Mouse (Mus musculus) liver, embryonic 14.5 days (tissue): Measurements from ENCODE around the gene Dus3l. TPM values are rescaled to one million over a fixed set of nuclear protein-coding genes. Genes with fewer than 3 reads are reported as not detected.
A peak's percentile ranks its signal among the peaks of the same experiment; 100 is the strongest.

ENCODE experiments used
- ATAC-seq: fragments of 200-750 bp; cut with Nextera tagmentation; 2 replicates; pipeline ENCODE4 v1.8.0; 2017; ENCODE audit warnings: moderate number of reproducible peaks, mild to moderate bottlenecking, moderate library complexity; ENCODE audit not compliant: insufficient read depth
- DNase-seq, 3 experiments: peaks; one replicate each; pipeline ENCODE4 v3.0.0-alpha.2; 2012 to 2013; ENCODE audit warnings: low read depth in 3 of 3, low spot score in 3 of 3
- H3K27ac ChIP-seq: fragments of 300-500 bp; sonication (generic); 2 replicates; pipeline ENCODE4 v1.5.1; 2014; ENCODE audit warnings: moderate library complexity, mild to moderate bottlenecking, control low read depth, inconsistent platforms
- H3K27me3 ChIP-seq: fragments of 300-500 bp; sonication (generic); 2 replicates; pipeline ENCODE4 v1.6.1; 2014; ENCODE audit warnings: mild to moderate bottlenecking, low read length, moderate library complexity; ENCODE audit not compliant: control insufficient read depth, insufficient read depth
- H3K36me3 ChIP-seq: fragments of 300-500 bp; sonication (generic); replicated peaks from 2 replicates; pipeline ENCODE4 v1.6.1; 2014; ENCODE audit warnings: low read depth; ENCODE audit not compliant: control insufficient read depth, insufficient read depth
- H3K4me1 ChIP-seq, 2 experiments: fragments of 200-500 bp in 1 of 2; fragments of 300-500 bp in 1 of 2; sonication (generic) in 1 of 2; replicated peaks; 2 replicates each; pipeline ENCODE4 v1.6.1; 2012 to 2014; ENCODE audit warnings: antibody characterized with exemption in 1 of 2, inconsistent platforms in 1 of 2, low read length in 1 of 2; ENCODE audit not compliant: control insufficient read depth in 2 of 2, insufficient read depth in 2 of 2
- H3K4me2 ChIP-seq: fragments of 300-500 bp; sonication (generic); 2 replicates; pipeline ENCODE4 v1.6.1; 2014; ENCODE audit warnings: low read depth, mild to moderate bottlenecking, control low read depth, moderate library complexity
- H3K4me3 ChIP-seq, 2 experiments: fragments of 200-500 bp in 1 of 2; fragments of 300-500 bp in 1 of 2; sonication (generic) in 1 of 2; 2 replicates each; pipeline ENCODE4 v1.5.1; 2012 to 2014; ENCODE audit warnings: low read depth in 2 of 2, low read length in 2 of 2, mild to moderate bottlenecking in 2 of 2, control low read depth in 1 of 2, inconsistent platforms in 1 of 2, moderate library complexity in 1 of 2; ENCODE audit not compliant: insufficient read depth in 1 of 2
- H3K9ac ChIP-seq: fragments of 300-500 bp; sonication (generic); replicated peaks from 2 replicates; pipeline ENCODE4 v1.6.1; 2014; ENCODE audit warnings: mild to moderate bottlenecking, control low read depth, moderate library complexity
- H3K9me3 ChIP-seq: fragments of 300-500 bp; sonication (generic); 2 replicates; pipeline ENCODE4 v1.6.1; 2016; ENCODE audit warnings: low read length, mixed read lengths; ENCODE audit not compliant: control insufficient read depth
- CTCF ChIP-seq: IDR thresholded peaks from 2 replicates; pipeline ENCODE4 v1.5.1; 2016; ENCODE audit warnings: antibody characterized with exemption, low read depth, control low read depth
- EP300 ChIP-seq: IDR thresholded peaks from 2 replicates; pipeline ENCODE4 v1.6.1; 2016; ENCODE audit warnings: antibody characterized with exemption, low read depth
- WGBS: fragments of 180-500 bp; shearing (Covaris S2); extraction: QIAGEN DNeasy Blood & Tissue Kit; methylation state at CpG from one replicate; pipeline ENCODE4 v1.1.7; 2014; ENCODE audit not compliant: insufficient replicate concordance; 5-methylcytosine and 5-hydroxymethylcytosine counted together
- polyA plus RNA-seq, 2 experiments: library from polyadenylated mRNA; depleted of rRNA in 1 of 2; stranded (reverse) in 1 of 2; unstranded in 1 of 2; fragments of >200 nt; fragmentation: Nextera tagmentation in 1 of 2; extraction: Ambion mirVana in 1 of 2; gene quantifications; 2 replicates each; pipeline versions ENCODE4 v1.2.1 to v1.2.3; 2012 to 2014

Dus3l gene
- polyA plus RNA-seq, 2 experiments = 9.5 to 18.1 TPM

GRCm38 (mm10) chr17:56769950-56770349, 5.4 kb downstream of the Dus3l start, which contains the start of gene Prr22:
Gene Prr22 (plus strand): TSS chr17:56770250.
- Histone ChIP-seq H3K27ac (no peak within 1 kb of the TSS), H3K9me3 (no peaks in the 10 kb centered on the region), H3K27me3 (no peaks in the 10 kb centered on the region), H3K4me2 (no peak within 1 kb of the TSS), H3K4me1 (peaks cover 5 to 14% of the 10 kb centered on the region in 2 experiments; a peak in 3 of 4 replicates), H3K4me3 (no peak within 1 kb of the TSS), H3K36me3 (peaks cover 17% of the 10 kb centered on the region), H3K9ac (no peak within 1 kb of the TSS)
- DNase-seq = no peak
- TF ChIP-seq EP300 (no peak), CTCF (no peak)
- 82% methylated on average over 5 of the region's 5 CpGs for WGBS
- no peak for ATAC-seq

- WGBS = 90% methylated on average over 11 of the region's 11 CpGs
- Histone ChIP-seq H3K4me2 (no peak overlapping the region), H3K27ac (no peak overlapping the region), H3K4me1 (peaks cover 0 to 8% of the 10 kb centered on the region in 2 experiments; a peak in 2 of 4 replicates), H3K27me3 (no peaks in the 10 kb centered on the region), H3K9ac (no peak overlapping the region), H3K9me3 (peaks cover 4% of the 10 kb centered on the region), H3K4me3 (no peak overlapping the region), H3K36me3 (peaks cover 11% of the 10 kb centered on the region)
- DNase-seq = no peak
- no peak for ATAC-seq
- peak; percentile 58 for TF ChIP-seq CTCF
- no peak for TF ChIP-seq EP300
Measured at GRCm38 (mm10) chr17:56777568-56777967, 13.0 kb downstream of the Dus3l start.

- 67% methylated on average over 3 of the region's 3 CpGs for WGBS
- no peak overlapping the region for H3K9ac ChIP-seq
- H3K36me3 ChIP-seq = peaks cover 13% of the 10 kb centered on the region
- H3K4me1 ChIP-seq = no peaks in the 10 kb centered on the region
- TF ChIP-seq EP300 (no peak), CTCF (no peak)
- DNase-seq = no peak
- peaks cover 4% of the 10 kb centered on the region for H3K9me3 ChIP-seq
- no peak overlapping the region for H3K27ac ChIP-seq
- no peak for ATAC-seq
- no peak overlapping the region for H3K4me2 ChIP-seq
- no peak overlapping the region for H3K4me3 ChIP-seq
- no peaks in the 10 kb centered on the region for H3K27me3 ChIP-seq
Measured at GRCm38 (mm10) chr17:56778779-56779362, 14.3 kb downstream of the Dus3l start.

GRCm38 (mm10) chr17:56780291-56780978, 15.9 kb downstream of the Dus3l start:
- no peaks in the 10 kb centered on the region for H3K27me3 ChIP-seq
- TF ChIP-seq CTCF (no peak), EP300 (no peak)
- DNase-seq (no peak), ATAC-seq (no peak)
- no peak overlapping the region for H3K9ac ChIP-seq
- H3K4me2 ChIP-seq = no peak overlapping the region
- peaks cover 4% of the 10 kb centered on the region for H3K9me3 ChIP-seq
- WGBS = 78% methylated on average over 13 of the region's 13 CpGs
- H3K4me3 ChIP-seq = no peak overlapping the region
- no peak overlapping the region for H3K27ac ChIP-seq
- no peaks in the 10 kb centered on the region for H3K4me1 ChIP-seq
- peaks cover 16% of the 10 kb centered on the region for H3K36me3 ChIP-seq

- Histone ChIP-seq H3K4me3 (no peak overlapping the region), H3K9ac (no peak overlapping the region), H3K4me1 (peaks cover 20 to 23% of the 10 kb centered on the region in 2 experiments), H3K27me3 (no peaks in the 10 kb centered on the region), H3K36me3 (peaks cover 6% of the 10 kb centered on the region; the same call in 1 of the 2 replicates), H3K27ac (no peak overlapping the region; the same call in 1 of the 2 replicates), H3K9me3 (no peaks in the 10 kb centered on the region), H3K4me2 (no peak overlapping the region)
- no peak for DNase-seq
- WGBS = 56% methylated on average over 3 of the region's 3 CpGs
- peak; percentile 29; the same call in 1 of the 2 replicates for ATAC-seq
- no peak for TF ChIP-seq EP300
- TF ChIP-seq CTCF = no peak
Measured at GRCm38 (mm10) chr17:56788886-56789285, 24.3 kb downstream of the Dus3l start.
